Mouse (Mus musculus) liver, adult 2 months (tissue): ENCODE measurements around the gene Col4a1.

Experiments
- CTCF ChIP-seq: fragments of 200-500 bp; IDR thresholded peaks from 2 replicates; pipeline ENCODE4 v1.5.1; 2011; ENCODE audit warnings: low read depth, low read length, control low read depth
- POLR2A ChIP-seq: fragments of 200-500 bp; IDR thresholded peaks from 2 replicates; pipeline ENCODE4 v1.6.1; 2011; ENCODE audit warnings: low read length, control low read depth; ENCODE audit not compliant: insufficient read depth; ENCODE audit errors: extremely low read depth

DNA sequence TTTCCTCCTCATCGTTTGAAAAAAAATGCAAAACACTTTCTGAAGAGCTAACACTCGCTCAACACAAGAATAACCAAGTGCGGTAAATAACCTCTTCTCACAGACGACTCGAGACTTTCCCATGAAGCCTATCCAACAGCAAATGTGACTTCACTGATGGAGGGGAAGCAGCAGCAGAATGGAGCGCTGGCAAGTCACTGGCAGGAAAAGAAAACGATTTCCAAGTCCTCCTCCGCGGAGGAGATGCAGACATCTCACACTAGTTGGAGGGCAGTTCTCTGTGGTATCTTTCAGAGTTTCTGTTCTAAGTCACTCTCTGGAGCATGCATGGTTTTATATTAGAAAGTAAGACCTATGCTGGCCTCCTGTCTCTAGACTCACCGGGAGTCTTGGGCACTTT lies 59.6 kb downstream of the Col4a1 start:
- TF ChIP-seq POLR2A, result no peak
- TF ChIP-seq CTCF, result no peak
